Mouse (Mus musculus) kidney, embryonic 15.5 days (tissue): Measurements from ENCODE around the gene Aldh1l2. TPM values are rescaled to one million over a fixed set of nuclear protein-coding genes. Genes with fewer than 3 reads are reported as not detected.
"Not testable (repeated sequence)": the region's sequence is repeated elsewhere in the genome, so short reads cannot be mapped to it uniquely, and the experiment has no call there.

Experiments
- ATAC-seq: fragments of 200-750 bp; cut with Nextera tagmentation; replicated peaks from 2 replicates; pipeline ENCODE4 v1.8.0; 2017; ENCODE audit warnings: moderate TSS enrichment; ENCODE audit not compliant: low FRiP score
- H3K27ac ChIP-seq: fragments of 300-500 bp; sonication (generic); 2 replicates; pipeline ENCODE4 v1.5.1; 2015; ENCODE audit warnings: mild to moderate bottlenecking, inconsistent platforms
- H3K27me3 ChIP-seq: fragments of 300-500 bp; sonication (generic); 2 replicates; pipeline ENCODE4 v1.6.1; 2015; ENCODE audit warnings: inconsistent platforms
- H3K36me3 ChIP-seq: fragments of 300-500 bp; sonication (generic); 2 replicates; pipeline ENCODE4 v1.6.1; 2015; ENCODE audit warnings: inconsistent platforms
- H3K4me1 ChIP-seq: fragments of 300-500 bp; sonication (generic); 2 replicates; pipeline ENCODE4 v1.6.1; 2015; ENCODE audit warnings: inconsistent platforms
- H3K4me2 ChIP-seq: fragments of 300-500 bp; sonication (generic); 2 replicates; pipeline ENCODE4 v1.6.1; 2015; ENCODE audit warnings: moderate library complexity, mild to moderate bottlenecking, inconsistent platforms
- H3K4me3 ChIP-seq: fragments of 300-500 bp; sonication (generic); replicated peaks from 2 replicates; pipeline ENCODE4 v1.5.1; 2015; ENCODE audit warnings: mild to moderate bottlenecking, inconsistent platforms
- H3K9ac ChIP-seq: fragments of 300-500 bp; sonication (generic); 2 replicates; pipeline ENCODE4 v1.6.1; 2015; ENCODE audit warnings: mild to moderate bottlenecking, inconsistent platforms
- H3K9me3 ChIP-seq: fragments of 300-500 bp; sonication (generic); replicated peaks from 2 replicates; pipeline ENCODE4 v1.6.1; 2016; ENCODE audit warnings: inconsistent platforms
- WGBS: fragments of 180-500 bp; shearing (Covaris S2); methylation state at CpG from one replicate; pipeline ENCODE4 v1.1.7; 2015; ENCODE audit warnings: mixed read lengths; 5-methylcytosine and 5-hydroxymethylcytosine counted together
- polyA plus RNA-seq: library from polyadenylated mRNA; unstranded; fragments of >200 nt; fragmentation: Nextera tagmentation; extraction: Ambion mirVana; gene quantifications from 2 replicates; pipeline ENCODE4 v1.2.1, GENCODE M21; 2015

The Aldh1l2 gene
- polyA plus RNA-seq, 1 experiment from 2014 or later, result 0.79 TPM

GRCm38 (mm10) chr10:83530384-83530967, 3.5 kb downstream of the Aldh1l2 start:
- H3K36me3 ChIP-seq, result no peaks in the 10 kb centered on the region
- no peak overlapping the region for H3K27ac ChIP-seq
- peaks cover 13% of the 10 kb centered on the region; the same call in 1 of the 2 replicates for H3K4me1 ChIP-seq
- no peak for ATAC-seq
- H3K9ac ChIP-seq, result no peak overlapping the region
- 81% methylated on average over 6 of the region's 6 CpGs for WGBS
- peaks cover 17% of the 10 kb centered on the region for H3K27me3 ChIP-seq
- no peak overlapping the region for H3K4me2 ChIP-seq
- no peak overlapping the region for H3K4me3 ChIP-seq
- no peaks in the 10 kb centered on the region for H3K9me3 ChIP-seq

GRCm38 (mm10) chr10:83524238-83524637, 9.7 kb downstream of the Aldh1l2 start:
- H3K4me2 ChIP-seq, H3K9me3 ChIP-seq, H3K36me3 ChIP-seq, ATAC-seq, H3K27ac ChIP-seq, H3K27me3 ChIP-seq, H3K9ac ChIP-seq, H3K4me1 ChIP-seq, H3K4me3 ChIP-seq: not testable (repeated sequence)

GRCm38 (mm10) chr10:83520990-83521389, 12.9 kb downstream of the Aldh1l2 start:
- Histone ChIP-seq H3K9me3 (no peaks in the 10 kb centered on the region), H3K36me3 (no peaks in the 10 kb centered on the region), H3K27ac (no peak overlapping the region), H3K9ac (no peak overlapping the region), H3K4me2 (no peak overlapping the region), H3K27me3 (no peaks in the 10 kb centered on the region), H3K4me1 (no peaks in the 10 kb centered on the region), H3K4me3 (no peak overlapping the region)
- 82% methylated on average over 4 of the region's 4 CpGs for WGBS
- no peak for ATAC-seq

- no peak for ATAC-seq
- Histone ChIP-seq H3K9ac (no peak overlapping the region), H3K4me3 (no peak overlapping the region), H3K36me3 (no peaks in the 10 kb centered on the region), H3K9me3 (no peaks in the 10 kb centered on the region; the same call in 1 of the 2 replicates), H3K4me2 (no peak overlapping the region), H3K4me1 (no peaks in the 10 kb centered on the region), H3K27me3 (no peaks in the 10 kb centered on the region), H3K27ac (no peak overlapping the region)
- 77% methylated on average over 8 of the region's 8 CpGs for WGBS
Observed at GRCm38 (mm10) chr10:83513736-83514135, 20.2 kb downstream of the Aldh1l2 start.

GRCm38 (mm10) chr10:83511304-83511703, 22.6 kb downstream of the Aldh1l2 start:
- Histone ChIP-seq H3K9ac (no peak overlapping the region), H3K36me3 (no peaks in the 10 kb centered on the region), H3K27ac (no peak overlapping the region), H3K27me3 (no peaks in the 10 kb centered on the region), H3K4me3 (no peak overlapping the region), H3K9me3 (no peaks in the 10 kb centered on the region; the same call in 1 of the 2 replicates), H3K4me1 (no peaks in the 10 kb centered on the region), H3K4me2 (no peak overlapping the region)
- WGBS, result 79% methylated on average over 5 of the region's 5 CpGs
- ATAC-seq, result no peak

- no peak for ATAC-seq
- no peak overlapping the region for H3K9ac ChIP-seq
- no peaks in the 10 kb centered on the region for H3K4me1 ChIP-seq
- no peak overlapping the region for H3K4me3 ChIP-seq
- H3K9me3 ChIP-seq, result no peaks in the 10 kb centered on the region; the same call in 1 of the 2 replicates
- H3K27ac ChIP-seq, result no peak overlapping the region
- 69% methylated on average over 8 of the region's 8 CpGs for WGBS
- no peaks in the 10 kb centered on the region for H3K27me3 ChIP-seq
- H3K4me2 ChIP-seq, result no peak overlapping the region
- no peaks in the 10 kb centered on the region for H3K36me3 ChIP-seq
Observed at GRCm38 (mm10) chr10:83508962-83509660, 24.8 kb downstream of the Aldh1l2 start.

- Histone ChIP-seq H3K9me3 (no peaks in the 10 kb centered on the region), H3K9ac (no peak overlapping the region), H3K27me3 (no peaks in the 10 kb centered on the region), H3K4me2 (no peak overlapping the region), H3K4me1 (no peaks in the 10 kb centered on the region), H3K4me3 (no peak overlapping the region), H3K27ac (no peak overlapping the region), H3K36me3 (no peaks in the 10 kb centered on the region)
- 77% methylated on average over 13 of the region's 13 CpGs for WGBS
- no peak for ATAC-seq
Observed at GRCm38 (mm10) chr10:83497321-83497720, 36.6 kb downstream of the Aldh1l2 start.

GRCm38 (mm10) chr10:83490506-83490905, 43.4 kb downstream of the Aldh1l2 start:
- no peaks in the 10 kb centered on the region for H3K4me1 ChIP-seq
- no peak for ATAC-seq
- H3K4me2 ChIP-seq, result no peak overlapping the region
- no peaks in the 10 kb centered on the region for H3K9me3 ChIP-seq
- no peaks in the 10 kb centered on the region for H3K36me3 ChIP-seq
- 86% methylated on average over 6 of the region's 6 CpGs for WGBS
- no peak overlapping the region for H3K4me3 ChIP-seq
- no peak overlapping the region for H3K27ac ChIP-seq
- no peaks in the 10 kb centered on the region for H3K27me3 ChIP-seq
- no peak overlapping the region for H3K9ac ChIP-seq

GRCm38 (mm10) chr10:83477286-83477685, 56.7 kb downstream of the Aldh1l2 start:
- H3K4me1 ChIP-seq, result no peaks in the 10 kb centered on the region
- no peak for ATAC-seq
- H3K36me3 ChIP-seq, result no peaks in the 10 kb centered on the region
- no peaks in the 10 kb centered on the region for H3K27me3 ChIP-seq
- H3K27ac ChIP-seq, result no peak overlapping the region
- H3K9ac ChIP-seq, result no peak overlapping the region
- no peaks in the 10 kb centered on the region; the same call in 1 of the 2 replicates for H3K9me3 ChIP-seq
- H3K4me2 ChIP-seq, result no peak overlapping the region
- H3K4me3 ChIP-seq, result no peak overlapping the region
- WGBS, result 80% methylated on average over 5 of the region's 5 CpGs

- Histone ChIP-seq H3K4me1 (no peaks in the 10 kb centered on the region), H3K27me3 (no peaks in the 10 kb centered on the region), H3K9me3 (no peaks in the 10 kb centered on the region; the same call in 1 of the 2 replicates), H3K36me3 (no peaks in the 10 kb centered on the region), H3K27ac (no peak overlapping the region), H3K4me3 (no peak overlapping the region), H3K4me2 (no peak overlapping the region), H3K9ac (no peak overlapping the region)
- 94% methylated on average over 13 of the region's 13 CpGs for WGBS
- ATAC-seq, result no peak
Observed at GRCm38 (mm10) chr10:83475226-83475625, 58.7 kb downstream of the Aldh1l2 start.

- H3K27me3 ChIP-seq, result no peaks in the 10 kb centered on the region
- H3K4me1 ChIP-seq, result no peaks in the 10 kb centered on the region
- 90% methylated on average over 3 of the region's 3 CpGs for WGBS
- H3K4me2 ChIP-seq, result no peak overlapping the region
- H3K4me3 ChIP-seq, result no peak overlapping the region
- H3K9me3 ChIP-seq, result peaks cover 33% of the 10 kb centered on the region
- no peak overlapping the region for H3K9ac ChIP-seq
- 0 out of 2 replicates have a peak, but pooled peaks cover 8% of the 10 kb centered on the region for H3K36me3 ChIP-seq
- ATAC-seq, result no peak
- H3K27ac ChIP-seq, result no peak overlapping the region
Observed at GRCm38 (mm10) chr10:83457531-83457930, 76.4 kb downstream of the Aldh1l2 start.

- Histone ChIP-seq H3K4me1 (no peaks in the 10 kb centered on the region), H3K4me2 (no peak overlapping the region), H3K27ac (no peak overlapping the region), H3K36me3 (0 out of 2 replicates have a peak, but pooled peaks cover 3% of the 10 kb centered on the region), H3K4me3 (no peak overlapping the region), H3K9me3 (peaks cover 36% of the 10 kb centered on the region), H3K27me3 (no peaks in the 10 kb centered on the region), H3K9ac (no peak overlapping the region)
- no peak for ATAC-seq
- 91% methylated on average over 7 of the region's 7 CpGs for WGBS
Observed at GRCm38 (mm10) chr10:83448582-83448981, 85.4 kb downstream of the Aldh1l2 start.
